Mouse (Mus musculus) lung, adult 2 months (tissue): ENCODE measurements around the gene Dnase1l1.

Experiments
- CTCF ChIP-seq: fragments of 200-500 bp; IDR thresholded peaks from 2 replicates; pipeline ENCODE4 v1.5.1; 2011; ENCODE audit warnings: mild to moderate bottlenecking, low read length, control low read depth; ENCODE audit not compliant: insufficient read depth
- POLR2A ChIP-seq: fragments of 200-500 bp; IDR thresholded peaks from 2 replicates; pipeline ENCODE4 v1.6.1; 2011; ENCODE audit warnings: low read depth, mild to moderate bottlenecking, control low read depth, low read length, borderline replicate concordance; ENCODE audit errors: extremely low read depth

- TF ChIP-seq CTCF (no peak), POLR2A (peak; percentile 98)
Measured at GRCm38 (mm10) chrX:74246213-74246681, 35.9 kb downstream of the Dnase1l1 start.
